In the genomic region with DNA sequence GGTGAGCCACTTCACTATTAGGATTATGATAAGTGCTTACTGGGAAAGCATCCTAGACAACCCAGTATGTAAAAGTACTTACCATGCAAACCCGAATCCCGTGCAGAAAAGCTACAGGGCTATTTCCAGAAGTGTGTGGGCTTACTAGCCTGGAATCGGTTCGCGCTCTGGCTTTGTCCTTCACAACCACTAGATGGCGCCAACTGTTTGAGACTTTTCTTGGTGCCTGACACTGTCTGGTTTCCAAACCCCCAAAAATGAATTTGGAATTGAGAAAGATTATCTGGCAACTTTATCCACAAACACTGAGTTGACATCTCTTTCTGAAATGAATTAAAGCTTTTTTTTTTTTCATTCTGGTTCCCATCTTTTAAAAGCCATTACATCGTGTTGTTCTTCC, we compare ENCODE assay signal across 8 mouse cellular contexts.
DNase-seq lines count a peak whose midpoint lies in the region; ATAC-seq and TF ChIP-seq lines count a peak whose summit lies in the region.

No protein-coding gene starts in this region.

- no peak overlapping the region for H3K27ac ChIP-seq in cortical plate, adult 2 months (ENCODE audit: insufficient read depth, low read length)
- H3K27ac ChIP-seq in small intestine, adult 2 months (ENCODE audit: insufficient read depth, low read depth, low read length) = no peak overlapping the region

- H3K4me3 ChIP-seq in cortical plate, adult 2 months (ENCODE audit: insufficient read depth, low read length) = no peak overlapping the region
- no peak overlapping the region for H3K4me3 ChIP-seq in small intestine, adult 2 months (ENCODE audit: low read depth, low read length)

- no peak for TF ChIP-seq POLR2A in cortical plate, adult 2 months (IDR thresholded peaks at IDR 0.05; ENCODE audit: extremely low read depth, insufficient read depth, low read length)
- no peak for TF ChIP-seq POLR2A in small intestine, adult 2 months (IDR thresholded peaks at IDR 0.05; ENCODE audit: low read depth, low read length)

- peak; percentile 49 for DNase-seq in CD4-positive, CD25-positive, alpha-beta regulatory T cell, adult 2 months (ENCODE audit: low read depth, low spot score)
- peak; percentile 43 to 57 for DNase-seq in adrenal gland, adult 18-20 months (ENCODE audit: low spot score in 2 of 2)
- DNase-seq in heart, adult 9 months (ENCODE audit: low spot score in 2 of 2) = peak; percentile 3 to 33
- DNase-seq in layer of hippocampus, postnatal 14 days (ENCODE audit: low spot score in 2 of 2) = peak; percentile 62 to 88
- DNase-seq in mesoderm, embryonic 11.5 days (ENCODE audit: low read depth, low spot score) = peak; percentile 77

- H3K4me1 ChIP-seq in cortical plate, adult 2 months (ENCODE audit: control insufficient read depth, insufficient read depth, low read length) = no peaks in the 10 kb centered on the region
- H3K4me1 ChIP-seq in small intestine, adult 2 months (ENCODE audit: control insufficient read depth, insufficient read depth, insufficient read length, low read length) = no peaks in the 10 kb centered on the region

- 5% methylated on average over 7 of the region's 7 CpGs for WGBS in small intestine, adult 2 months

- ATAC-seq in CD4-positive, CD25-positive, alpha-beta regulatory T cell, adult 4 months = no peak

- no peaks in the 10 kb centered on the region for H3K36me3 ChIP-seq in small intestine, adult 2 months (ENCODE audit: control insufficient read depth, insufficient read depth, low read length)

- no peaks in the 10 kb centered on the region for H3K27me3 ChIP-seq in small intestine, adult 2 months (ENCODE audit: control insufficient read depth, insufficient read depth, low read length)

- TF ChIP-seq CTCF in cortical plate, adult 2 months (IDR thresholded peaks at IDR 0.05; ENCODE audit: extremely low read depth, insufficient read depth, low read length) = peak; percentile 86
- peak; percentile 73; the same call in 1 of the 2 replicates for TF ChIP-seq CTCF in small intestine, adult 2 months (IDR thresholded peaks at IDR 0.05; ENCODE audit: extremely low read depth, insufficient read length, insufficient replicate concordance, low read depth, low read length)

Comparison
In these comparisons a context has a peak if more than half of its experiments do, and no peak if none do; other contexts are left out.
1. DNase-seq: peak in every context shown above with its lines; median percentile 77 in mesoderm, embryonic 11.5 days; 75 in layer of hippocampus, postnatal 14 days; 50 in adrenal gland, adult 18-20 months; 49 in CD4-positive, CD25-positive, alpha-beta regulatory T cell, adult 2 months; 18 in heart, adult 9 months.